Mouse (Mus musculus) testis, adult 2 months (tissue): ENCODE data around the gene Vnn1. TPM values are rescaled to one million over a fixed set of nuclear protein-coding genes. Genes with fewer than 3 reads are reported as not detected.
A peak's percentile ranks its signal among the peaks of the same experiment; 100 is the strongest.

ENCODE experiments used
- H3K27ac ChIP-seq: fragments of 200-500 bp; 2 replicates; pipeline ENCODE4 v1.5.1; 2012; ENCODE audit warnings: low read depth, low read length; ENCODE audit not compliant: control insufficient read depth, insufficient read depth
- H3K27me3 ChIP-seq: fragments of 200-500 bp; 2 replicates; pipeline ENCODE4 v1.6.1; 2012; ENCODE audit warnings: mild to moderate bottlenecking, low read length, moderate library complexity; ENCODE audit not compliant: control insufficient read depth, insufficient read depth
- H3K36me3 ChIP-seq: fragments of 200-500 bp; 2 replicates; pipeline ENCODE4 v1.6.1; 2012; ENCODE audit warnings: mild to moderate bottlenecking, low read length; ENCODE audit not compliant: control insufficient read depth, insufficient read depth
- H3K4me1 ChIP-seq: fragments of 200-500 bp; 2 replicates; pipeline ENCODE4 v1.6.1; 2012; ENCODE audit warnings: low read length; ENCODE audit not compliant: control insufficient read depth, insufficient read depth
- H3K4me3 ChIP-seq: fragments of 200-500 bp; 2 replicates; pipeline ENCODE4 v1.5.1; 2012; ENCODE audit warnings: low read depth, mild to moderate bottlenecking, low read length, moderate library complexity, mixed read lengths; ENCODE audit not compliant: control insufficient read depth
- CTCF ChIP-seq: fragments of 200-500 bp; IDR thresholded peaks from 2 replicates; pipeline ENCODE4 v1.5.1; 2012; ENCODE audit warnings: low read depth, mild to moderate bottlenecking, inconsistent platforms, low read length, moderate library complexity; ENCODE audit not compliant: control insufficient read depth, insufficient read depth, insufficient replicate concordance
- POLR2A ChIP-seq: fragments of 200-500 bp; IDR thresholded peaks from 2 replicates; pipeline ENCODE4 v1.6.1; 2012; ENCODE audit warnings: low read depth, mild to moderate bottlenecking, inconsistent platforms, low read length, moderate library complexity; ENCODE audit not compliant: control insufficient read depth
- polyA plus RNA-seq: library from polyadenylated mRNA; depleted of rRNA; stranded (reverse); fragments of >200 nt; gene quantifications from 2 replicates; pipeline ENCODE4 v1.2.3, GENCODE M21; 2012; rRNA removed

Vnn1 gene
- polyA plus RNA-seq, 1 experiment, result 1.1 TPM

DNA sequence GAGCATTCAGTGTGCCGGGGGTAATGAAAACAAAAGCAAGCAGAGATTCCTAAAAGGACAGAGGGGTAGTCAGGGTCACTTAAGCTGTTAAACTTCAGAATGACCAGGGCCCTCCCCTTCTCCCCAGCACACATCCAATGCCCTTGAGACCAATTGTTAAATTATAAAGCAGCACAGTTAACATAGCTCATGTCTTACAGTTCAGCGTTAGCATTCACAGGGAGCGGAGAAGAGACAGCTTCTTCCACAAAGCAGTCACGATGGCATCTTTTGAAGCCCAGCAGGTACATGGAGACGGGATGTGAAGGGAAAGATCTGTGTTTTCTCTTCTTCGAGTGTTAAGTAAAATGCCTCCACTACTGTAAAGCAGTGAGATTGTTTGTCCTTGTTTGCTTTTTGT is 43.8 kb downstream of the Vnn1 start, which contains the start of gene Taar2:
Taar2 (plus strand) TSS at position 261 of the 400 bp plus-strand sequence.
- Histone ChIP-seq H3K27me3 (no peaks in the 10 kb centered on the region), H3K27ac (no peak within 1 kb of the TSS), H3K36me3 (no peaks in the 10 kb centered on the region), H3K4me3 (no peak within 1 kb of the TSS), H3K4me1 (peaks cover 3% of the 10 kb centered on the region; the same call in 1 of the 2 replicates)
- TF ChIP-seq POLR2A, result no peak
- TF ChIP-seq CTCF, result no peak

DNA sequence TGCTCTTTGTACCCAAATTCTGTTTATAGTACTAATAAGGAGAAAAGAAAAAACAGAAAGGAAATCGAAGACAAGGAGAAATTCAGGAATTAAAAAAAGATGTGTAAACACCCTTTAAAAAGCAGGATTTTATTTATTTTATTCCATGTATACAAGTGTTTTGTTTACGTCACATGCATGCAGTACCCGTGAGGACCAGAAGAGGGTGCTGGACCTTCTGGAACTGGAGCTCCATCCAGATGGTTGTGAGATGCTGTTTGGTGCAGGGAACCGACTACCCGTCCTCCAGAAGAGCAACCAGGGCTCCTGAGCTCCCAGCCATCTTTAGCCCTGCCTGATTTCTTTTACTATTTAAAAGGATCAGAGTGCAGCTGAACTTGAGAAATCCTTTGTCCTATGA is 48.0 kb downstream of the Vnn1 start:
- H3K27me3 ChIP-seq, result no peaks in the 10 kb centered on the region
- H3K36me3 ChIP-seq, result no peaks in the 10 kb centered on the region
- H3K4me1 ChIP-seq, result peaks cover 3% of the 10 kb centered on the region; the same call in 1 of the 2 replicates
- H3K27ac ChIP-seq, result no peak overlapping the region
- no peak overlapping the region for H3K4me3 ChIP-seq
- TF ChIP-seq POLR2A (no peak), CTCF (peak; percentile 68; the same call in 1 of the 2 replicates)

DNA sequence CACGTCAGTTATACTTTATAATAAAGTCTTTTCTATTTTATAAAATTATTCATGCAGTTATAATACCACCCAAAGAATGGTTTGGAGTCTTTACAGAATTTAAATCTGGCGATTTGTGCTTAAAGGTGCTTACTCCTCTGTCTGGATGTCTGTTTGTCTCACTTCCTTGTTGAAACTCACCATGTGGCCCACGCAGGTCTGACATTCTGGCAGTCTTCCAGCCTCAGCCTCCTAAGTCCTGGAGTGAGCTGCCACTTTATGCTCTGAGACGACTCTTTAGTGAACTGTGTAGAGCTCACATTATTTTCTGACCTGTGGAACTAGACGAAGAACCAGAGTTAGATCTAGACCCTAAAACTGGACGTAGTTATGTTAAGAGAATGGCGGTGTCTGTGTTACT is 53.5 kb downstream of the Vnn1 start:
- no peaks in the 10 kb centered on the region for H3K4me1 ChIP-seq
- no peak overlapping the region for H3K27ac ChIP-seq
- no peaks in the 10 kb centered on the region for H3K36me3 ChIP-seq
- no peak overlapping the region for H3K4me3 ChIP-seq
- no peaks in the 10 kb centered on the region for H3K27me3 ChIP-seq
- no peak for TF ChIP-seq CTCF
- TF ChIP-seq POLR2A, result no peak

DNA sequence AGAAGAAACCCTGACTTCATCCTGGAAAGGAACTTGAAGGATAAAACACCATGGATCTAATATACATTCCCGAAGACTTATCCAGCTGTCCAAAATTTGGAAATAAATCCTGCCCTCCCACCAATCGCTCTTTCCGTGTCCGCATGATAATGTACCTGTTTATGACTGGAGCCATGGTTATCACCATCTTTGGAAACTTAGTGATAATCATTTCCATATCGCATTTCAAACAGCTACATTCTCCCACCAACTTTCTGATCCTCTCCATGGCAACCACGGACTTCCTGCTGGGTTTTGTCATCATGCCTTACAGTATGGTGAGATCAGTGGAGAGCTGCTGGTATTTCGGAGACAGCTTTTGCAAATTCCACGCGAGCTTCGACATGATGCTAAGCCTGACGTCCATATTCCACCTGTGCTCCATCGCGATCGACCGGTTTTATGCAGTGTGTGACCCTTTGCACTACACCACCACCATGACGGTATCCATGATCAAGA is 55.1 kb downstream of the Vnn1 start, which contains the start of gene Taar3:
Taar3 (plus strand) TSS at position 51 of the 498 bp plus-strand sequence.
- TF ChIP-seq CTCF, result no peak
- TF ChIP-seq POLR2A, result no peak
- no peak within 1 kb of the TSS for H3K27ac ChIP-seq
- no peaks in the 10 kb centered on the region for H3K4me1 ChIP-seq
- H3K4me3 ChIP-seq, result no peak within 1 kb of the TSS
- no peaks in the 10 kb centered on the region for H3K27me3 ChIP-seq
- no peaks in the 10 kb centered on the region for H3K36me3 ChIP-seq

DNA sequence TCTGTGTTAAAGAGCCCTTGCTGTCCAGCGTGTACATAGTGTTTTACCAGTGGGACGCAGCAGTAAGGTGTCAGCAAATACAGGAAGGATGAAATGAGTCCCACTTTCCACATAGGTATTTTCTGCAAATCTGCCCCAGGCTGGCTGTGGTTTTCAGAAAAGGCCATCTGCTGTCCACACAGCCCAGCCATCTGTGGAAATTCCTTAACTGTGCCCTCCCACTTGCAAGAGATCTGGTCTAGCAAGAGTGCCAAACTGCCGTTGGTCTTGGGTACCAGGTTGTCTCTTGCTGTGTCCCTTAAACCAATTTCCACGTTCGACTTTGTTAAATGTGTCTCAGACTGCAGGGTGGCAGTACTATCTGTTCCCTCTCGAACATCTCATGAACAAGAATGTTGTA is 57.2 kb downstream of the Vnn1 start:
- Histone ChIP-seq H3K4me1 (no peaks in the 10 kb centered on the region), H3K27ac (no peak overlapping the region), H3K27me3 (no peaks in the 10 kb centered on the region), H3K36me3 (no peaks in the 10 kb centered on the region), H3K4me3 (no peak overlapping the region)
- TF ChIP-seq POLR2A (no peak), CTCF (no peak)

Other genes starting within 250 kb of the Vnn1 start
- 737 and 854 TPM in 2 replicates for gene Rps12, start 107.4 kb upstream of the Vnn1 start, polyA plus RNA-seq
- gene Slc18b1, start 97.7 kb upstream of the Vnn1 start, polyA plus RNA-seq, result 1.6 and 1.9 TPM in 2 replicates
- gene Vnn3, start 43.2 kb upstream of the Vnn1 start, polyA plus RNA-seq, result 0.30 and 0.38 TPM in 2 replicates
- not detected in 2 replicates for gene Taar1, start 25.7 kb downstream of the Vnn1 start, polyA plus RNA-seq
- gene Taar2, start 43.9 kb downstream of the Vnn1 start, polyA plus RNA-seq, result not detected in 2 replicates
- gene Taar3, start 54.9 kb downstream of the Vnn1 start, polyA plus RNA-seq, result not detected in 2 replicates
- gene Taar4, start 65.8 kb downstream of the Vnn1 start, polyA plus RNA-seq, result not detected in 2 replicates
- gene Taar5, start 76.0 kb downstream of the Vnn1 start, polyA plus RNA-seq, result not detected in 2 replicates
- gene Taar6, start 91.0 kb downstream of the Vnn1 start, polyA plus RNA-seq, result not detected in 2 replicates
- gene Taar7a, start 98.8 kb downstream of the Vnn1 start, polyA plus RNA-seq, result not detected in 2 replicates
- gene Taar7b, start 105.3 kb downstream of the Vnn1 start, polyA plus RNA-seq, result not detected in 2 replicates
- gene Taar7d, start 132.5 kb downstream of the Vnn1 start, polyA plus RNA-seq, result not detected in 2 replicates
- gene Taar7e, start 142.9 kb downstream of the Vnn1 start, polyA plus RNA-seq, result not detected in 2 replicates
- gene Taar7f, start 154.8 kb downstream of the Vnn1 start, polyA plus RNA-seq, result not detected in 2 replicates
- not detected in 2 replicates for gene Taar8a, start 181.8 kb downstream of the Vnn1 start, polyA plus RNA-seq
- not detected in 2 replicates for gene Taar8b, start 197.6 kb downstream of the Vnn1 start, polyA plus RNA-seq
- gene Taar8c, start 207.2 kb downstream of the Vnn1 start, polyA plus RNA-seq, result not detected in 2 replicates
- not detected in 2 replicates for gene Taar9, start 214.8 kb downstream of the Vnn1 start, polyA plus RNA-seq